Mouse (Mus musculus): ENCODE results near the gene Sppl2c.
A peak's percentile ranks its signal among the peaks of the same experiment; 100 is the strongest.
"Not testable (repeated sequence)": the region's sequence is repeated elsewhere in the genome, so short reads cannot be mapped to it uniquely, and the experiment has no call there.

The Sppl2c gene

GRCm38 (mm10) chr11:104195791-104196190, 9.7 kb downstream of the Sppl2c start:
- peak; percentile 69 for DNase-seq (ENCODE audit: inconsistent ontology term)

GRCm38 (mm10) chr11:104197861-104198260, 11.7 kb downstream of the Sppl2c start:
- DNase-seq (ENCODE audit: inconsistent ontology term): peak; percentile 36

GRCm38 (mm10) chr11:104203271-104203670, 17.1 kb downstream of the Sppl2c start:
- DNase-seq (ENCODE audit: inconsistent ontology term): no peak

GRCm38 (mm10) chr11:104206573-104206972, 20.4 kb downstream of the Sppl2c start:
- DNase-seq (ENCODE audit: inconsistent ontology term): peak; percentile 23

GRCm38 (mm10) chr11:104209041-104209440, 22.9 kb downstream of the Sppl2c start:
- no peak for DNase-seq (ENCODE audit: inconsistent ontology term)

GRCm38 (mm10) chr11:104211251-104211650, 25.1 kb downstream of the Sppl2c start:
- DNase-seq (ENCODE audit: inconsistent ontology term): no peak

- not testable (repeated sequence) for DNase-seq (ENCODE audit: inconsistent ontology term)
These were observed 28.0 kb downstream of the Sppl2c start for GRCm38 (mm10) chr11:104214128-104214527.

GRCm38 (mm10) chr11:104218075-104218474, 31.9 kb downstream of the Sppl2c start:
- DNase-seq (ENCODE audit: inconsistent ontology term): peak; percentile 68

- no peak for DNase-seq (ENCODE audit: inconsistent ontology term)
These were observed 34.2 kb downstream of the Sppl2c start for GRCm38 (mm10) chr11:104220291-104220690.

GRCm38 (mm10) chr11:104221751-104222150, 35.6 kb downstream of the Sppl2c start:
- DNase-seq (ENCODE audit: inconsistent ontology term): no peak

- DNase-seq (ENCODE audit: inconsistent ontology term): no peak
These were observed 37.2 kb downstream of the Sppl2c start for GRCm38 (mm10) chr11:104223301-104223700.

GRCm38 (mm10) chr11:104229391-104229790, 43.3 kb downstream of the Sppl2c start:
- no peak for DNase-seq (ENCODE audit: inconsistent ontology term)

GRCm38 (mm10) chr11:104230066-104230778, 44.1 kb downstream of the Sppl2c start:
- no peak for DNase-seq (ENCODE audit: inconsistent ontology term)

- peak; percentile 93 for DNase-seq (ENCODE audit: inconsistent ontology term)
These were observed 45.1 kb downstream of the Sppl2c start, which contains the start of gene Mapt for GRCm38 (mm10) chr11:104231041-104231911. Mapt (plus strand) TSS chr11:104231390.

- no peak for DNase-seq (ENCODE audit: inconsistent ontology term)
These were observed 46.3 kb downstream of the Sppl2c start for GRCm38 (mm10) chr11:104232141-104233061.

- no peak for DNase-seq (ENCODE audit: inconsistent ontology term)
These were observed 47.0 kb downstream of the Sppl2c start for GRCm38 (mm10) chr11:104233101-104233500.

- DNase-seq (ENCODE audit: inconsistent ontology term): no peak
These were observed 47.6 kb downstream of the Sppl2c start for GRCm38 (mm10) chr11:104233574-104234206.

GRCm38 (mm10) chr11:104234680-104235079, 48.6 kb downstream of the Sppl2c start:
- DNase-seq (ENCODE audit: inconsistent ontology term): no peak

- DNase-seq (ENCODE audit: inconsistent ontology term): no peak
These were observed 49.8 kb downstream of the Sppl2c start for GRCm38 (mm10) chr11:104235881-104236280.

- DNase-seq (ENCODE audit: inconsistent ontology term): no peak
These were observed 51.1 kb downstream of the Sppl2c start for GRCm38 (mm10) chr11:104237226-104237625.

Data from Muller cell, postnatal 12 days (primary cell).